8 mouse cellular contexts compared by ENCODE assay signal in the genomic region with DNA sequence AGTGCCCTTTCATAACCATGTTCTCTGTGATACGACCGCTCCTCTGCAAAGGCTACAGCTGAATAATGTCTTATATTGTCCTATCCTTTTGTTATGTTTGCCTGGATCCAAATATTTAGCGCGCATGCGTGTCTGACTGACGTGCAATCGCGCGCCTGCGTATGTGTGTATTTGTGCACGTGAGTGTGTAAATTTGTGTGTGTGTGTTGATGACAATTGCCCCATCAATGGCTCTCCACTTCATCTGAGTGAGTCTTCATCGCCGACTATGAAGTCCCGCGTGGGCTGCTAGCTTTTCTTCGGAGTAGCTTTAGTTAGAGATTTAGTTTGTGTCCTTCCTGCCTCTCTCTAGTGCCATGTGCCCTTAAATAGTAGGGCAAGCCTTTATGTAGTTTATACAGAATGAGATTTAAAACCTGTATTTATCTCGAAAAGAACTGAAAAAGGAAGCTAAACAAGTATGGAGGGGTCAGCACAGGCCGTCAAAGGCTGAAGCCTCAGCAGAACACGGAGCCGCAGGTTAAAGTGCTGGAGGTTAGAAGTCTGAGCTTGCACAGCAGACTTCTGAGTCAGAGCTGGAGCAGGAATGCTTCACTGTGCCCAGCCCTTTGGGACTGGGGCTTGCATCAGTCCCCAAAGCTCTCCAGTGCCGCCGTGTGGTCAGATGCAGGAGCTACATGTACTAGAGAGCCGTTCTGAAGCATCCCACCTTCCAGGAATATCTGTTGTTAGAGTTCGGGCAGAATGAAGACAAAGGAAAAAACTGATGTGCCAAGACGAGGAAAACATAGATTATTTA. TPM values are rescaled to one million over a fixed set of nuclear protein-coding genes. Genes with fewer than 3 reads are reported as not detected.
DNase-seq lines count a peak whose midpoint lies in the region; ATAC-seq and TF ChIP-seq lines count a peak whose summit lies in the region.

No protein-coding gene starts in this region.

- DNase-seq in A20 (ENCODE audit: low read depth, low spot score) (peak; percentile 63), liver (peak; percentile 76)
- DNase-seq in neural tube, embryonic 10.5 days (ENCODE audit: extremely low spot score, low spot score): peak; percentile 75

- H3K36me3 ChIP-seq in heart, embryonic 11.5 days (ENCODE audit: control insufficient read depth, insufficient read depth, low read length): no peaks in the 10 kb centered on the region
- H3K36me3 ChIP-seq in kidney, embryonic 16.5 days (ENCODE audit: insufficient read depth, low read length): no peaks in the 10 kb centered on the region
- no peaks in the 10 kb centered on the region for H3K36me3 ChIP-seq in stomach, embryonic 15.5 days

- H3K27ac ChIP-seq in bone marrow, adult 2 months (ENCODE audit: control insufficient read depth, insufficient read depth, low read depth, low read length, poor library complexity): no peak overlapping the region
- H3K27ac ChIP-seq in embryonic fibroblast, embryonic 13.5 days (ENCODE audit: insufficient read depth, low read length): no peak overlapping the region
- H3K27ac ChIP-seq in heart, embryonic 11.5 days (ENCODE audit: low read depth, low read length): no peak overlapping the region
- H3K27ac ChIP-seq in kidney, embryonic 16.5 days (ENCODE audit: low read length): no peak overlapping the region
- H3K27ac ChIP-seq in stomach, embryonic 15.5 days: 0 out of 2 replicates have a peak overlapping the region, but pooled peaks have one; percentile 9

- H3K9me3 ChIP-seq in heart, embryonic 11.5 days (replicated peaks; ENCODE audit: control insufficient read depth, low read length): no peaks in the 10 kb centered on the region
- no peaks in the 10 kb centered on the region for H3K9me3 ChIP-seq in kidney, embryonic 16.5 days (ENCODE audit: low read length)
- H3K9me3 ChIP-seq in stomach, embryonic 15.5 days: no peaks in the 10 kb centered on the region

- TF ChIP-seq POLR2A in bone marrow, adult 2 months (IDR thresholded peaks at IDR 0.05; ENCODE audit: borderline replicate concordance, control insufficient read depth, low read depth, low read length): no peak
- no peak for TF ChIP-seq POLR2A in embryonic fibroblast, embryonic 13.5 days (IDR thresholded peaks at IDR 0.05; ENCODE audit: low read depth, low read length)

- 54% methylated on average over 25 of the region's 25 CpGs for WGBS in bone marrow, adult 2 months
- 51% methylated on average over 25 of the region's 25 CpGs for WGBS in heart, embryonic 11.5 days (ENCODE audit: insufficient replicate concordance)
- 49% methylated on average over 25 of the region's 25 CpGs for WGBS in kidney, embryonic 16.5 days
- WGBS in stomach, embryonic 15.5 days: 48% methylated on average over 25 of the region's 25 CpGs

- no peak overlapping the region for H3K9ac ChIP-seq in heart, embryonic 11.5 days (ENCODE audit: low read depth, low read length)
- H3K9ac ChIP-seq in kidney, embryonic 16.5 days (replicated peaks; ENCODE audit: low read length): no peak overlapping the region
- H3K9ac ChIP-seq in stomach, embryonic 15.5 days: no peak overlapping the region

- H3K4me2 ChIP-seq in heart, embryonic 11.5 days: no peak overlapping the region
- no peak overlapping the region for H3K4me2 ChIP-seq in kidney, embryonic 16.5 days (replicated peaks; ENCODE audit: low read depth, low read length)
- H3K4me2 ChIP-seq in stomach, embryonic 15.5 days: peak overlapping the region; percentile 19; the same call in 1 of the 2 replicates

- no peaks in the 10 kb centered on the region for H3K4me1 ChIP-seq in bone marrow, adult 2 months (ENCODE audit: control insufficient read depth, insufficient read depth, low read length)
- H3K4me1 ChIP-seq in embryonic fibroblast, embryonic 13.5 days (ENCODE audit: control insufficient read depth, insufficient read depth, low read length): no peaks in the 10 kb centered on the region
- peaks cover 5% of the 10 kb centered on the region; the same call in 1 of the 2 replicates for H3K4me1 ChIP-seq in heart, embryonic 11.5 days (ENCODE audit: control insufficient read depth, insufficient read depth, low read length)
- 0 out of 2 replicates have a peak, but pooled peaks cover 4% of the 10 kb centered on the region for H3K4me1 ChIP-seq in kidney, embryonic 16.5 days (ENCODE audit: insufficient read depth, low read length)
- peaks cover 5% of the 10 kb centered on the region; the same call in 1 of the 2 replicates for H3K4me1 ChIP-seq in stomach, embryonic 15.5 days

- peak; percentile 42; the same call in 1 of the 2 replicates for ATAC-seq in heart, embryonic 11.5 days (replicated peaks; ENCODE audit: insufficient number of reproducible peaks, low FRiP score, low TSS enrichment)
- peak; percentile 96 for ATAC-seq in kidney, embryonic 16.5 days (ENCODE audit: low FRiP score, low TSS enrichment)
- ATAC-seq in stomach, embryonic 15.5 days (ENCODE audit: insufficient read depth, low FRiP score, low read depth): peak; percentile 92

- H3K4me3 ChIP-seq in bone marrow, adult 2 months (replicated peaks; ENCODE audit: control insufficient read depth, low read depth, low read length): no peak overlapping the region
- no peak overlapping the region for H3K4me3 ChIP-seq in embryonic fibroblast, embryonic 13.5 days (ENCODE audit: insufficient read depth, low read length)
- no peak overlapping the region for H3K4me3 ChIP-seq in heart, embryonic 11.5 days (ENCODE audit: low read depth, low read length)
- H3K4me3 ChIP-seq in kidney, embryonic 16.5 days (ENCODE audit: low read length): no peak overlapping the region
- H3K4me3 ChIP-seq in stomach, embryonic 15.5 days (replicated peaks): no peak overlapping the region

- H3K27me3 ChIP-seq in heart, embryonic 11.5 days (ENCODE audit: control insufficient read depth, insufficient read depth, low read length): no peaks in the 10 kb centered on the region
- H3K27me3 ChIP-seq in kidney, embryonic 16.5 days (ENCODE audit: insufficient read depth, low read length): no peaks in the 10 kb centered on the region
- H3K27me3 ChIP-seq in stomach, embryonic 15.5 days (replicated peaks): no peaks in the 10 kb centered on the region

- peak; percentile 80 for TF ChIP-seq CTCF in bone marrow, adult 2 months (IDR thresholded peaks at IDR 0.05; ENCODE audit: control insufficient read depth, insufficient read depth, low read length)
- peak; percentile 73 for TF ChIP-seq CTCF in embryonic fibroblast, embryonic 13.5 days (IDR thresholded peaks at IDR 0.05; ENCODE audit: borderline replicate concordance, insufficient read depth, low read length)

RNA-seq across cellular contexts. Expression of a gene that starts 38.5 kb away (rescaled TPM):
- 0.74 and 1.1 TPM in 2 replicates for polyA plus RNA-seq in bone marrow, adult 2 months (2011; ENCODE audit: insufficient read depth, insufficient read length, low replicate concordance, missing spikeins)
- polyA plus RNA-seq in embryonic fibroblast, embryonic 13.5 days (2011; ENCODE audit: insufficient read length, low read depth, missing spikeins): not detected in 2 replicates
- polyA plus RNA-seq in heart, embryonic 11.5 days (2014; fragmentation: Nextera tagmentation; extraction: Ambion mirVana): 0.21 TPM in 1 of 2 replicates, not detected in the other
- polyA plus RNA-seq in kidney, embryonic 16.5 days (2015; fragmentation: Nextera tagmentation; extraction: Ambion mirVana): 0.21 and 0.50 TPM in 2 replicates
- 0.28 and 0.34 TPM in 2 replicates for polyA plus RNA-seq in stomach, embryonic 15.5 days (2015; fragmentation: Nextera tagmentation; extraction: Ambion mirVana)

RNA-seq across cellular contexts. Expression of a gene that starts 53.9 kb away (rescaled TPM):
- polyA plus RNA-seq in bone marrow, adult 2 months (2011; ENCODE audit: insufficient read depth, insufficient read length, low replicate concordance, missing spikeins): 3.7 and 10.6 TPM in 2 replicates
- 164 and 190 TPM in 2 replicates for polyA plus RNA-seq in embryonic fibroblast, embryonic 13.5 days (2011; ENCODE audit: insufficient read length, low read depth, missing spikeins)
- polyA plus RNA-seq in heart, embryonic 11.5 days (2014; fragmentation: Nextera tagmentation; extraction: Ambion mirVana): 87.6 and 98.2 TPM in 2 replicates
- 105 and 109 TPM in 2 replicates for polyA plus RNA-seq in kidney, embryonic 16.5 days (2015; fragmentation: Nextera tagmentation; extraction: Ambion mirVana)
- polyA plus RNA-seq in stomach, embryonic 15.5 days (2015; fragmentation: Nextera tagmentation; extraction: Ambion mirVana): 62.9 and 64.0 TPM in 2 replicates

Comparison
In these comparisons a context has a peak if more than half of its experiments do, and no peak if none do; other contexts are left out.
1. ATAC-seq: peak in every context shown above with its lines; median percentile 96 in kidney, embryonic 16.5 days; 92 in stomach, embryonic 15.5 days; 42 in heart, embryonic 11.5 days.